Mouse (Mus musculus) bone marrow macrophage, adult 2 months (primary cell): Measurements from ENCODE around the gene Ccdc82. TPM values are rescaled to one million over a fixed set of nuclear protein-coding genes. Genes with fewer than 3 reads are reported as not detected.

ENCODE experiments used
- H3K27ac ChIP-seq: 2 replicates; pipeline ENCODE4 v1.5.1; 2012; ENCODE audit warnings: low read depth, low read length; ENCODE audit not compliant: insufficient read depth
- H3K4me1 ChIP-seq: 2 replicates; pipeline ENCODE4 v1.6.1; 2012; ENCODE audit warnings: low read length; ENCODE audit not compliant: control insufficient read depth, insufficient read depth
- H3K4me3 ChIP-seq: 2 replicates; pipeline ENCODE4 v1.5.1; 2012; ENCODE audit warnings: mild to moderate bottlenecking, low read length, moderate library complexity; ENCODE audit not compliant: insufficient read depth
- CTCF ChIP-seq: IDR thresholded peaks from 2 replicates; pipeline ENCODE4 v1.5.1; 2012; ENCODE audit warnings: low read depth, mild to moderate bottlenecking, low read length, moderate library complexity
- POLR2A ChIP-seq: IDR thresholded peaks from 2 replicates; pipeline ENCODE4 v1.6.1; 2012; ENCODE audit warnings: mild to moderate bottlenecking, low read depth, low read length, borderline replicate concordance
- polyA plus RNA-seq: library from polyadenylated mRNA; stranded (reverse); fragments of >200 nt; gene quantifications from 2 replicates; pipeline ENCODE4 v1.2.4, GENCODE M21; 2012; ENCODE audit not compliant: missing spikeins, insufficient read depth, insufficient read length

Ccdc82 gene
- polyA plus RNA-seq, 1 experiment = 30.2 TPM

- Histone ChIP-seq H3K27ac (no peak within 1 kb of the TSS), H3K4me3 (peak within 1 kb of the TSS; percentile 74), H3K4me1 (peaks cover 12% of the 10 kb centered on the region)
- TF ChIP-seq POLR2A (no peak), CTCF (no peak)
Observed at GRCm38 (mm10) chr9:13297668-13298512, 51.1 kb downstream of the Ccdc82 start, which contains the start of gene Maml2. Maml2 (plus strand) TSS chr9:13297957.

- H3K4me3 ChIP-seq = no peak overlapping the region
- peaks cover 12% of the 10 kb centered on the region for H3K4me1 ChIP-seq
- H3K27ac ChIP-seq = no peak overlapping the region
- TF ChIP-seq CTCF (no peak), POLR2A (no peak)
Observed at GRCm38 (mm10) chr9:13298513-13298878, 51.7 kb downstream of the Ccdc82 start.

DNA sequence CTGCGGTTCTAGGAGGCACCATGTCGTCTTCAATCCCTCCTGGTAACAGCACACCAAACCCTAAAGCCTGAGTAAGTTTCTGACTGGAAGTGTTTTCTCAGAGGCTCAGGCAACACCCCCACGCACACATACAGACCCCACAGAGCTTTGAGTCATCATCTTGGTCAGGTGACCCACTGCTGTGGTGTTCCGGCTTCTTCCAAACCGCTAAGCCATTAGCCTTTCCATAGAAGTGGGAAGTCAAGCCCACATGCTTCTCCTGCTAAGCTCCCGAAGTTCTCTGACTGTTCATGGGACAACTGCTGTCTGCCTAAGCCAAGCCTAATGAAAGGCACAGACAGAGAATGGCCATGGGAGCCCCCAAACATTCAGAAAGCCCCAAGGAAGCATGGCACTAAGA is 52.4 kb downstream of the Ccdc82 start:
- TF ChIP-seq CTCF = no peak
- TF ChIP-seq POLR2A = no peak
- Histone ChIP-seq H3K4me3 (no peak overlapping the region), H3K27ac (no peak overlapping the region), H3K4me1 (peaks cover 15% of the 10 kb centered on the region)

- Histone ChIP-seq H3K27ac (no peak overlapping the region), H3K4me3 (no peak overlapping the region), H3K4me1 (peaks cover 15% of the 10 kb centered on the region)
- TF ChIP-seq POLR2A = no peak
- TF ChIP-seq CTCF = no peak
Observed at GRCm38 (mm10) chr9:13300041-13300441, 53.3 kb downstream of the Ccdc82 start.

DNA sequence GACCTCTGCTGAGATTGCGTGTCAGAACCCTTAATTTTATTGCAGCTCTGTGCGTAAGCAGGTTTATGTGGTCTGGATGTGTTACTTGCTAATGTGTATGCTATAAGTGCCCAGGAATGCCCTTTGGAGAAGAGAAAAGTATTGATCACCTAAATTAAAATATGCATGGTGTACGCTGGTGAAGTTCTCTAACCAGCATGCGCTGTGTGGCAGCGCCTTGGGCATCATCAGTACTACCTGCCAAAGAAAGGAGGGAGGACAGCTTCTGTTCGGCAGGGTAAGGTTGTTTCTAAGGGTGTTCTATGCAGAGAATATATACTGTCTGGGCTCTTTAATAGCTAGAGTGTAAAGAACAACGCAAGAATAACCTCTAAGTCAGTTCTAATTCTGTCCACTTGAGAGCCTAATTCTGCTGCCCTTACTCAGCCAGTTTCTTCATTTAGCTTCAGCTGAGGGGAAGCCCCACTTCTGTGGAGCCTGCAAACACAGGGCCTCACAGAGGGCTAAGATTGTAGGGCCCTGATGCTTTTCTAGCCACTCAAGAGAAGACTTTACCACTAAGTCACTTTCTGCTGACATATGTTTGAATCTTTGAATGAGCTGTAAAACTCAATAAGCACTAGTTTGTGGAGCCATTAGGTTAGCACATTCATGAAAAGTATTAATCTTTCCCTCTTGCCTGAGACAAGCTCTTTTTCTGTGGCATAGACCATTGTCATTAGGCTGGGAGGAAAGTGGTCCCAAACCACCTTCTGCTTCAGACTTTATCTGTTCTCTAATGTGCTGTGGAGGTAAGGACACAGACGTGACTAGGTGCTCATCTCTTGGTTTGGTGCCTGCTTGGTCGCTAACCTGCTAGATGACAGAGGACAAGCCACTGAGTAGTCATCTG is 54.4 kb downstream of the Ccdc82 start:
- H3K4me3 ChIP-seq = no peak overlapping the region
- no peak for TF ChIP-seq CTCF
- TF ChIP-seq POLR2A = no peak
- no peak overlapping the region for H3K27ac ChIP-seq
- peaks cover 14% of the 10 kb centered on the region for H3K4me1 ChIP-seq

DNA sequence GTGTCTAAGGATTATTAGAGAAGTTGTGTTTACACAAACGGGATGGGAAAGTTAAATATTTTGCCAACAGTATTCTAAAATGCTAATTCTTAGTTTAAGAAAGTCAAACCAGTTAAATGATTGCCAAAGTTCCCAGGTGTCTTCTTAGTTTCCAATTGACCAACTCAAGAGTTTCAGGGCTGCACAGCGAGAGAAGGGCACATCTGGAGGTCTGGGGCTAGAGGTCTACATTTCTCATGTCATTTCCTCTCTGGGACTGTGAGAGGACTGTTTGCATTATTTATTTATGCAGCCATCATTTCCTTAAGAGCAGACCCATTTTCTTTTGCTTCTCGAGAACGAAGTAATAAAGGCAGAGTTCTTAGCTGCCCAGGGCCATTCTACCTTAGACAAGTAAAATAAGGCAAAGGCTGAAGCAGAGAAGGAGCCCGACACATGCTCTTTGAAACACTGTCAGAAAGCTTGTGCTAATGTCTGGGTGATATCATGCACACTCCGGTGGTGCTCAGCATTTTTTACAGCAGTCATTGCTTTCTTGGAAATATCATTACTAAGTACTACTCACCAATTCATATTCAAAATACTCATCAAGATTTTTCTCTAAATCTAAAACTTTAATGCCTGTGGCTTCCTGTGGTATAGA is 55.5 kb downstream of the Ccdc82 start:
- Histone ChIP-seq H3K4me1 (peaks cover 13% of the 10 kb centered on the region), H3K4me3 (no peak overlapping the region), H3K27ac (no peak overlapping the region)
- TF ChIP-seq POLR2A = no peak
- TF ChIP-seq CTCF = no peak

DNA sequence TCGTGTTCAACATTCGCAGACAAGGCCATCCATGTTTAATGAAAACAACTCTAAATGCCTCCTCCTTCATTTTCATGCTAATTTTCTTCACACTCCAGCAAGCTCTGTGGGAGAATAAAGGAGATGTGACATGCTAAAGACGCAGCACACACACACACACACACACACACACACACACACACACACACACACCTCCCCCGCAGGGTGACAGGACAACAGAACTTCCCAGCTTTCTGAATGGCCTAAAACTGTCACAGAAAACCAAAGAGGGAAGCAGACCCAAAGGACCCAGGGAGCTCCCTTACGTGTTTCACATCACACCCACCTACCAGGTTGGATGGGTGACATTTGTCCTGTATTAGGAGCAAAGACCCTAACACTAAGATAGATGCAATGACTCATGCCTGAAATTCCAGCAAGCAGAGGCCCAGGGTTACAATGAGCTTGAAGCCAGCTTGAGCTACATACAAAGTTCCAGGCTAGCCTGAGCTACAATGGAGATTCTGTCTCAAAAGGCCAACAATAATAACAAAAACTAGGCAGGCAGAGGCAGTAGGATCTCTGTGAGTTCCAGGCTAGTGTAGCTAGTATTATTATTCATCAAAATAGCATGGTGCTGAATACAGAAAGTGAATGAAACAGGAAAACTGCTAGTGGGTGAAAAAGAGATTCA is 56.5 kb downstream of the Ccdc82 start:
- TF ChIP-seq POLR2A = no peak
- TF ChIP-seq CTCF = no peak
- H3K27ac ChIP-seq = no peak overlapping the region
- no peak overlapping the region for H3K4me3 ChIP-seq
- peaks cover 11% of the 10 kb centered on the region for H3K4me1 ChIP-seq

DNA sequence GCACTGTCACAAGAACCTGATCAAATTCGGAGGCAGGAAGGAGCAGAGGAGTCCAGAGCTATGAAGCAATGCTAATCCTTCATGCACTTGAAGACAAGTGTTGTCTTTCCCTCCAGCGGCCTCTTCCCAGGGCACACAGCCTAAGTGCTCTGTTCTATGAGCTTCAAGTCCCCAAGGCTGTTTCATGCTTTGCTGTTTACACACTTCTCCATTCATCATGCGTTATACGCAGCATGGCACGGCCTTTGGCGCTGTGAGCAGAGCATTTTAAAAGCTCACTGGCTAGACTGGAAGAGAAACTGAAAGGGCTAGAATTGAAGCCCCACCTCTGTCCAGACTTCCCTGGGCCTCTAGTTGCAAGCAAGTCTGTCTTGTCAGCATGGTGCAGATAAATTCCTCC is 57.2 kb downstream of the Ccdc82 start:
- Histone ChIP-seq H3K27ac (no peak overlapping the region), H3K4me3 (no peak overlapping the region), H3K4me1 (peaks cover 7% of the 10 kb centered on the region)
- TF ChIP-seq POLR2A = no peak
- no peak for TF ChIP-seq CTCF

GRCm38 (mm10) chr9:13306471-13306870 is 59.7 kb downstream of the Ccdc82 start:
- Histone ChIP-seq H3K27ac (no peak overlapping the region), H3K4me3 (no peak overlapping the region), H3K4me1 (peaks cover 4% of the 10 kb centered on the region)
- TF ChIP-seq POLR2A (no peak), CTCF (no peak)
